Mouse (Mus musculus) spleen, adult 2 months (tissue): Measurements from ENCODE around the gene Cltc.

ENCODE experiments used
- CTCF ChIP-seq: fragments of 200-500 bp; IDR thresholded peaks from 2 replicates; pipeline ENCODE4 v1.5.1; 2011; ENCODE audit warnings: mild to moderate bottlenecking, inconsistent platforms; ENCODE audit not compliant: insufficient read depth, insufficient read length, insufficient replicate concordance; ENCODE audit errors: extremely low read depth
- POLR2A ChIP-seq: fragments of 200-500 bp; IDR thresholded peaks from 2 replicates; pipeline ENCODE4 v1.6.1; 2011; ENCODE audit warnings: low read depth, low read length, inconsistent platforms

- TF ChIP-seq CTCF, result no peak
- no peak for TF ChIP-seq POLR2A
Observed at GRCm38 (mm10) chr11:86684126-86685012, 73.0 kb downstream of the Cltc start.
